Comparison of ENCODE assay signal across 8 mouse cellular contexts in genomic region chr19:55556168-55556999, GRCm38 (mm10).
DNase-seq lines count a peak whose midpoint lies in the region; ATAC-seq and TF ChIP-seq lines count a peak whose summit lies in the region.

No protein-coding gene starts in this region.

- H3K27ac ChIP-seq in embryonic facial prominence, embryonic 14.5 days (replicated peaks; ENCODE audit: low read depth, low read length), result 0 out of 2 replicates have a peak overlapping the region, but pooled peaks have one; percentile 10
- peak overlapping the region; percentile 76 for H3K27ac ChIP-seq in hindbrain, embryonic 10.5 days
- H3K27ac ChIP-seq in layer of hippocampus, adult 2 months, result peak overlapping the region; percentile 71; the same call in 1 of the 2 replicates

- H3K9me3 ChIP-seq in embryonic facial prominence, embryonic 14.5 days (ENCODE audit: control insufficient read depth, low read length), result no peaks in the 10 kb centered on the region
- no peaks in the 10 kb centered on the region for H3K9me3 ChIP-seq in hindbrain, embryonic 10.5 days

- peak; percentile 98 for ATAC-seq in embryonic facial prominence, embryonic 14.5 days (ENCODE audit: low read depth)
- ATAC-seq in megakaryocyte, adult 5-6 weeks (ENCODE audit: poor library complexity, severe bottlenecking), result peak; percentile 68

- no peaks in the 10 kb centered on the region for H3K27me3 ChIP-seq in embryonic facial prominence, embryonic 14.5 days (replicated peaks; ENCODE audit: control insufficient read depth, insufficient read depth, low read length)
- peaks cover 64% of the 10 kb centered on the region for H3K27me3 ChIP-seq in hindbrain, embryonic 10.5 days (ENCODE audit: insufficient read depth, poor library complexity, severe bottlenecking)

- H3K9ac ChIP-seq in embryonic facial prominence, embryonic 14.5 days (ENCODE audit: low read depth, low read length), result no peak overlapping the region

- TF ChIP-seq CTCF in layer of hippocampus, adult 2 months (conservative IDR thresholded peaks at IDR 0.05), result no peak

- H3K4me1 ChIP-seq in embryonic facial prominence, embryonic 14.5 days (ENCODE audit: control insufficient read depth, insufficient read depth, low read length), result peaks cover 19% of the 10 kb centered on the region
- H3K4me1 ChIP-seq in hindbrain, embryonic 10.5 days (replicated peaks), result peaks cover 47% of the 10 kb centered on the region

- H3K36me3 ChIP-seq in embryonic facial prominence, embryonic 14.5 days (ENCODE audit: control insufficient read depth, insufficient read depth, low read length), result no peaks in the 10 kb centered on the region
- H3K36me3 ChIP-seq in hindbrain, embryonic 10.5 days, result no peaks in the 10 kb centered on the region

- WGBS in embryonic facial prominence, embryonic 14.5 days, result 19% methylated on average over 21 of the region's 21 CpGs
- 2% methylated on average over 21 of the region's 21 CpGs for WGBS in hindbrain, embryonic 10.5 days

- peak overlapping the region; percentile 41 for H3K4me2 ChIP-seq in embryonic facial prominence, embryonic 14.5 days (ENCODE audit: low read depth, low read length)

- H3K4me3 ChIP-seq in embryonic facial prominence, embryonic 14.5 days (ENCODE audit: low read depth, low read length), result peak overlapping the region; percentile 13
- H3K4me3 ChIP-seq in hindbrain, embryonic 10.5 days, result peak overlapping the region; percentile 34
- H3K4me3 ChIP-seq in layer of hippocampus, adult 2 months, result no peak overlapping the region; the same call in 1 of the 2 replicates

- DNase-seq in right cerebral cortex, adult 18-20 months, result peak; percentile 49
- DNase-seq in right cerebral cortex, postnatal 25 days, result no peak
- DNase-seq in embryonic facial prominence, embryonic 14.5 days (ENCODE audit: low spot score), result peak; percentile 93
- peak; percentile 91 for DNase-seq in hindbrain, embryonic 10.5 days (ENCODE audit: low spot score)
- peak; percentile 19 to 70 for DNase-seq in layer of hippocampus, adult 2 months (ENCODE audit: low spot score in 2 of 2)
- peak; percentile 30 for DNase-seq in right cerebral cortex, postnatal 4 days
- DNase-seq in cerebellum, adult 9-10 months, result no peak

Comparison
In these comparisons a context has a peak if more than half of its experiments do, and no peak if none do; other contexts are left out.
1. DNase-seq: peak in right cerebral cortex, adult 18-20 months (single experiment), embryonic facial prominence, embryonic 14.5 days (single experiment), hindbrain, embryonic 10.5 days (single experiment), layer of hippocampus, adult 2 months (2 of 2) and right cerebral cortex, postnatal 4 days (single experiment); none in right cerebral cortex, postnatal 25 days (single experiment) and cerebellum, adult 9-10 months (single experiment).
2. H3K27ac ChIP-seq: peak in every context shown above with its lines; median percentile 76 in hindbrain, embryonic 10.5 days; 71 in layer of hippocampus, adult 2 months; 10 in embryonic facial prominence, embryonic 14.5 days.